Mouse (Mus musculus): ENCODE measurements around the gene Bola1. TPM values are rescaled to one million over a fixed set of nuclear protein-coding genes. Genes with fewer than 3 reads are reported as not detected.
"Not testable (repeated sequence)": the region's sequence is repeated elsewhere in the genome, so short reads cannot be mapped to it uniquely, and the experiment has no call there.

Gene Bola1
- polyA plus RNA-seq, 1 experiment from 2014 or later: 54.8 TPM

- no peaks in the 10 kb centered on the region for H3K27me3 ChIP-seq (replicated peaks)
- H3K9ac ChIP-seq: peak overlapping the region; percentile 58
- under 1% methylated on average over 12 of the region's 12 CpGs for WGBS
- H3K27ac ChIP-seq: peak overlapping the region; percentile 98
- H3K9me3 ChIP-seq: no peaks in the 10 kb centered on the region
- H3K4me3 ChIP-seq (replicated peaks): peak overlapping the region; percentile 64
- H3K36me3 ChIP-seq: no peaks in the 10 kb centered on the region
- H3K4me2 ChIP-seq: peak overlapping the region; percentile 74
- no peak for ATAC-seq (ENCODE audit: insufficient read depth, low FRiP score, low read depth)
- H3K4me1 ChIP-seq: peaks cover 6% of the 10 kb centered on the region; the same call in 1 of the 2 replicates
Measured at GRCm38 (mm10) chr3:96219191-96219641, 293 bp downstream of the Bola1 start.

DNA sequence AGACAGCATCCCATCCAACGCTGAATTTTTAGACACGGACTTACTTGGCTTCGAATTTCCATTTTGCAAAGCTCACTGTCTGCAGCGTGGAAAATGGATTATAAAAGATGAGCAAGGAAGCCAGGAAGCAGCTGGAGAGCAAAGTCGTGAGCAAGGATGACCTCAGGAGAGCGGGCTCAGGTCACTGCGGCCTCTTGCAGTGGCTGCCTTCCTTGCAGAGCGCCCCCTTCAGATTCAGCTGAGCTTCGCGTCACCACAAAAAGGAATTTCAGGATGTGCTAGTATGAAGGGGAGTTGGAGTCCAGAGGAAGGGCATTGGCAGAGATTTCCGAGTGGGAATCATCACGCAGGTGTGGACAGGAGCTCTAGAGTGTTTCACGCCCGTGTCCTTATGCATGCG is 10.3 kb downstream of the Bola1 start:
- ATAC-seq (ENCODE audit: insufficient read depth, low FRiP score, low read depth): 0 out of 2 replicates have a peak, but pooled peaks have one; percentile 27
- Histone ChIP-seq H3K9ac (no peak overlapping the region), H3K27ac (no peak overlapping the region), H3K36me3 (no peaks in the 10 kb centered on the region), H3K4me2 (no peak overlapping the region), H3K4me3 (replicated peaks) (no peak overlapping the region), H3K9me3 (no peaks in the 10 kb centered on the region), H3K4me1 (no peaks in the 10 kb centered on the region), H3K27me3 (replicated peaks) (no peaks in the 10 kb centered on the region)
- WGBS: 22% methylated on average over 15 of the region's 15 CpGs

DNA sequence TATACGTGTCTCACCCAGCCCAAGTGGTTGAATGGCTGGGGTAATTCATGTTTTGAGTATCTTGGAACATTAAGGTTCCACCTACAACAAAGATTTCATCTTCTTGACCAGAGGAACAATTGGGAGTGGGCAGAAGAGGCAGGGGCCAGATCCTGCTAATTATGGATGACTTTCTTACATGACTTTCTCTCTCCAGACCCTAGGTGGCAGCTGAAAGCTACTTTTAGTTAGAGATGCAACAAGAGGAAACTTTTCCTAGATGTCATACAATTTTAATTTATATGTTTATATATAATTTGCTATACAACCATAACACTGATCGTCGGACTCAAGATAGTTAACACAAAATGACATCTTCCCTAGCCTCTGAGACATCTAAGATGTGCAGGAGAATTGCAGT is 11.7 kb downstream of the Bola1 start:
- ATAC-seq (ENCODE audit: insufficient read depth, low FRiP score, low read depth): no peak

GRCm38 (mm10) chr3:96199731-96200130 is 19.8 kb downstream of the Bola1 start:
- H3K9ac ChIP-seq: no peak overlapping the region
- H3K9me3 ChIP-seq: no peaks in the 10 kb centered on the region
- no peak overlapping the region for H3K27ac ChIP-seq
- no peak overlapping the region for H3K4me2 ChIP-seq
- H3K36me3 ChIP-seq: no peaks in the 10 kb centered on the region
- no peak overlapping the region for H3K4me3 ChIP-seq (replicated peaks)
- no peaks in the 10 kb centered on the region for H3K27me3 ChIP-seq (replicated peaks)
- H3K4me1 ChIP-seq: 0 out of 2 replicates have a peak, but pooled peaks cover 9% of the 10 kb centered on the region
- 62% methylated on average over 2 of the region's 2 CpGs for WGBS
- no peak for ATAC-seq (ENCODE audit: insufficient read depth, low FRiP score, low read depth)

More for the DNA sequence above, 11.7 kb downstream of the Bola1 start:
- no peaks in the 10 kb centered on the region for H3K36me3 ChIP-seq
- no peak overlapping the region for H3K27ac ChIP-seq
- H3K4me3 ChIP-seq (replicated peaks): no peak overlapping the region
- no peak overlapping the region for H3K9ac ChIP-seq
- H3K9me3 ChIP-seq: no peaks in the 10 kb centered on the region
- H3K27me3 ChIP-seq (replicated peaks): no peaks in the 10 kb centered on the region
- H3K4me2 ChIP-seq: no peak overlapping the region
- H3K4me1 ChIP-seq: no peaks in the 10 kb centered on the region
- WGBS: 69% methylated on average over 3 of the region's 3 CpGs

- not testable (repeated sequence) for H3K4me1 ChIP-seq; H3K27ac ChIP-seq; H3K36me3 ChIP-seq; H3K4me2 ChIP-seq; H3K9ac ChIP-seq; H3K27me3 ChIP-seq (replicated peaks); ATAC-seq (ENCODE audit: insufficient read depth, low FRiP score, low read depth); H3K9me3 ChIP-seq; H3K4me3 ChIP-seq (replicated peaks)
- 26% methylated on average over 8 of the region's 8 CpGs for WGBS
Measured at GRCm38 (mm10) chr3:96198601-96199251, 20.8 kb downstream of the Bola1 start.

- 6% methylated on average over 6 of the region's 6 CpGs for WGBS
- Histone ChIP-seq H3K9ac (no peak overlapping the region), H3K4me1 (0 out of 2 replicates have a peak, but pooled peaks cover 9% of the 10 kb centered on the region), H3K27me3 (replicated peaks) (no peaks in the 10 kb centered on the region), H3K9me3 (no peaks in the 10 kb centered on the region), H3K4me3 (replicated peaks) (peak overlapping the region; percentile 77), H3K27ac (peak overlapping the region; percentile 75), H3K36me3 (no peaks in the 10 kb centered on the region), H3K4me2 (peak overlapping the region; percentile 100)
- ATAC-seq (ENCODE audit: insufficient read depth, low FRiP score, low read depth): peak; percentile 56; the same call in 1 of the 2 replicates
Measured at GRCm38 (mm10) chr3:96198181-96198580, 21.3 kb downstream of the Bola1 start.

- Histone ChIP-seq H3K9ac (peak overlapping the region; percentile 84), H3K4me3 (replicated peaks) (peak overlapping the region; percentile 77), H3K27me3 (replicated peaks) (no peaks in the 10 kb centered on the region), H3K27ac (peak overlapping the region; percentile 94), H3K36me3 (no peaks in the 10 kb centered on the region), H3K4me2 (peak overlapping the region; percentile 100), H3K4me1 (0 out of 2 replicates have a peak, but pooled peaks cover 9% of the 10 kb centered on the region), H3K9me3 (no peaks in the 10 kb centered on the region)
- under 1% methylated on average over 50 of the region's 50 CpGs for WGBS
- ATAC-seq (ENCODE audit: insufficient read depth, low FRiP score, low read depth): peak; percentile 92
Measured at GRCm38 (mm10) chr3:96197129-96197749, 22.3 kb downstream of the Bola1 start.

- 16% methylated on average over 27 of the region's 27 CpGs for WGBS
- no peak for ATAC-seq (ENCODE audit: insufficient read depth, low FRiP score, low read depth)
- peak overlapping the region; percentile 77 for H3K4me3 ChIP-seq (replicated peaks)
Measured at GRCm38 (mm10) chr3:96196437-96197128, 22.9 kb downstream of the Bola1 start.

DNA sequence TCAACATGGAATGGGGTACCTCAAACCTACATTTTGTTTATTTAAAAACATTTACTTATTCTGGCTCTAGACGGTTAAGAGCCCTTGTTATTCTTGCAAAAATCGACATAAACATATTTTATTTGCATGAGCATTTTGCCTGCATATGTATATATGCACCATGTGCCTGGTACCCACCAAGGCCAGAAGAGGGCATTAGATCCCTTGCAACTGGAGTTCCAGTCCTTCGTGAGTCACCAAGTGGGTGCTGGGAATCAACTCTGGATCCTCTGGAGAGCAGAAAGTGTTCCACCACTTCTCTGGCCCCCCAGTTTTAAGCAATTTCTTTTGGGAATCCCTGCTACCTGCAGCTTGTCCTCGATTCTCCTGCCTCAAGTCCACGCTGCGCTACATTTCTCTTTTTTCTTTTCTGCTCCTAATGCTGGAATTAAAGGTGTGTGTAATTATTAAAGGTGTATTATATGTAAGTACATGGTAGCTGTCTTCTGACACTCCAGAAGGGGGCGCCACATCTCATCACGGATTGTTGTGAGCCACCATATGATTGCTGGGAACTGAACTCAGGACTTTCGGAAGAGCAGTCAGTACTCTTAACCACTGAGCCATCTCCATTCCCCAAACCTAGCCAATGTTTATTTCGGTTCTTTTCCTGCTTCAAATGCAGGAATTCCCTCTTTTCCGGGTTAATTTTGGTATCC is 23.7 kb downstream of the Bola1 start:
- H3K9ac ChIP-seq: no peak overlapping the region
- ATAC-seq (ENCODE audit: insufficient read depth, low FRiP score, low read depth): no peak
- H3K4me2 ChIP-seq: no peak overlapping the region
- H3K27ac ChIP-seq: no peak overlapping the region
- H3K9me3 ChIP-seq: no peaks in the 10 kb centered on the region
- WGBS: 92% methylated on average over 11 of the region's 11 CpGs
- H3K36me3 ChIP-seq: no peaks in the 10 kb centered on the region
- no peak overlapping the region for H3K4me3 ChIP-seq (replicated peaks)
- H3K27me3 ChIP-seq (replicated peaks): no peaks in the 10 kb centered on the region
- 0 out of 2 replicates have a peak, but pooled peaks cover 9% of the 10 kb centered on the region for H3K4me1 ChIP-seq

More at GRCm38 (mm10) chr3:96196437-96197128, 22.9 kb downstream of the Bola1 start:
- H3K4me1 ChIP-seq: 0 out of 2 replicates have a peak, but pooled peaks cover 9% of the 10 kb centered on the region
- H3K4me2 ChIP-seq: peak overlapping the region; percentile 100
- H3K27ac ChIP-seq: peak overlapping the region; percentile 94
- no peaks in the 10 kb centered on the region for H3K27me3 ChIP-seq (replicated peaks)
- H3K9me3 ChIP-seq: no peaks in the 10 kb centered on the region
- H3K9ac ChIP-seq: peak overlapping the region; percentile 84
- H3K36me3 ChIP-seq: no peaks in the 10 kb centered on the region

- Histone ChIP-seq H3K4me3 (replicated peaks) (no peak overlapping the region), H3K9me3 (no peaks in the 10 kb centered on the region), H3K9ac (no peak overlapping the region), H3K4me2 (no peak overlapping the region), H3K36me3 (no peaks in the 10 kb centered on the region), H3K27ac (no peak overlapping the region), H3K4me1 (0 out of 2 replicates have a peak, but pooled peaks cover 9% of the 10 kb centered on the region), H3K27me3 (replicated peaks) (no peaks in the 10 kb centered on the region)
- WGBS: 83% methylated on average over 10 of the region's 10 CpGs
- ATAC-seq (ENCODE audit: insufficient read depth, low FRiP score, low read depth): no peak
Measured at GRCm38 (mm10) chr3:96194966-96195365, 24.5 kb downstream of the Bola1 start.

DNA sequence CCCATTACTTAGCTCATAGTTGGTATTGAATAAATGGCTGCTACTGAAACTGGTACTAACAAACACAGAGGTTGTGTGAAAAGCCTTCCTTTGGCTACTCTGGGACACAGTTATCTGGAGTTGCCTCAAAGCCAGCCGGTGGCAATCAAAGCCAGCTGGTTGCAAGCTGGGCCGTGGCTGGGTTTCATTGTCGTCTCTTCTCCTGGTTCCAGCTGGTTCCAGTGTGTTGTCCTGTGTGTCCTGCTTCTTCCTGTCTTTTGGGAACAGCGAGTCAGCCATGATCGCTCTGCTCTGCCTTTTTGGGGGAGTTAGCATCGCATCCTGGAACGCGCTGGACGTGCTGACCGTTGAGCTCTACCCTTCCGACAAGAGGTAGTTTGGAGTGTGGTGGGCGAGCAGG is 26.5 kb downstream of the Bola1 start:
- no peak overlapping the region for H3K27ac ChIP-seq
- H3K27me3 ChIP-seq (replicated peaks): no peaks in the 10 kb centered on the region
- no peak overlapping the region for H3K4me2 ChIP-seq
- no peak overlapping the region for H3K4me3 ChIP-seq (replicated peaks)
- 60% methylated on average over 12 of the region's 12 CpGs for WGBS
- H3K9me3 ChIP-seq: no peaks in the 10 kb centered on the region
- ATAC-seq (ENCODE audit: insufficient read depth, low FRiP score, low read depth): no peak
- H3K4me1 ChIP-seq: 0 out of 2 replicates have a peak, but pooled peaks cover 6% of the 10 kb centered on the region
- H3K9ac ChIP-seq: no peak overlapping the region
- no peaks in the 10 kb centered on the region for H3K36me3 ChIP-seq

Data from stomach, embryonic 15.5 days (tissue).